Comparison of ENCODE assay signal across 8 mouse cellular contexts in the genomic region with DNA sequence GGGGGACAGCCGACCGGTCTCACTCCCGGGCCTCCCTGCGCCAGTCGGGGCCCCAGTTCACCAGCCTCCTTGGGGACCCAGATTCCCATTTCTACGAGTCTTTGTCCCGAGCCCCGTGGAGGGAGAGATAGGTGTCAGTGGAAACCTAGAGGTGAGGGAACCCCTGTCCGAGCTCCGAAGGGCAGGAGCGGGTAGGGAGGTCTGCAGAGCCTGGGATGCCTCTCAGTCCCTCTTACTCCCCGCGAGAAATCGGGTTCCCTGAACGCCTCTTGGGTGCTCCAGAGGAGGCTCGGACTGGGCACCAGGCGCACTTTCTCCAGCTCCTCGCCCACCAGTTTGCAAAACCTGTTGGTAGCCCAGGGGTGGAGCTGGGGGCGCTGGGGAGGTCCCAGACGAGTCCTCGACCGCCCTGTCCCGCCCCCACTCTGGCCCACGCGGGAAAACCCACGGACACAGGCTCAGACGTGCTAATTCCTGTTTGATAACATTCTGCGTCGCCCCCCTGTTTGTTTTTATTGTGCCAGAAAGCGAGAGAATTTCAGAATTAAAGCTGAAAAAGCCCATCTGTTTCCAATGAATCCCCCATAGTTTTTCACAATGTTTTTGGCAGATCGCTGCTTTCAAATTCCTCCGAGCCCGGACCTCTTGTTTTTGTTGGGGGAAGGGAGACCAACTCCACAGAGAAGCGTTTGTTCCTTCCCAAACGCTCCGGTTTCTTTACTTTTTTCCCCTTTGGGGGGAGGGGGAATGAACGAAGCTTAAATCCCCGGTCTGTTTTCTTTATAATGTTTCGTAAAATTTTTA. TPM values are rescaled to one million over a fixed set of nuclear protein-coding genes. Genes with fewer than 3 reads are reported as not detected.
DNase-seq lines count a peak whose midpoint lies in the region; ATAC-seq and TF ChIP-seq lines count a peak whose summit lies in the region.

No protein-coding gene starts in this region.

- peak overlapping the region; percentile 91 for H3K9ac ChIP-seq in kidney, embryonic 16.5 days (replicated peaks; ENCODE audit: low read length)

- H3K9me3 ChIP-seq in kidney, embryonic 16.5 days (ENCODE audit: low read length): no peaks in the 10 kb centered on the region

- no peaks in the 10 kb centered on the region; the same call in 1 of the 2 replicates for H3K27me3 ChIP-seq in kidney, embryonic 16.5 days (ENCODE audit: insufficient read depth, low read length)

- peaks cover 33% of the 10 kb centered on the region for H3K4me1 ChIP-seq in kidney, embryonic 16.5 days (ENCODE audit: insufficient read depth, low read length)

- no peaks in the 10 kb centered on the region for H3K36me3 ChIP-seq in kidney, embryonic 16.5 days (ENCODE audit: insufficient read depth, low read length)

- peak; percentile 40 for ATAC-seq in kidney, embryonic 16.5 days (ENCODE audit: low FRiP score, low TSS enrichment)
- ATAC-seq in activated CD4-positive, CD25-positive, alpha-beta regulatory T cell, adult 4 months: no peak

- WGBS in kidney, embryonic 16.5 days: under 1% methylated on average over 39 of the region's 39 CpGs

- H3K4me2 ChIP-seq in kidney, embryonic 16.5 days (replicated peaks; ENCODE audit: low read depth, low read length): peak overlapping the region; percentile 84

- intact Hi-C loops in left cerebral cortex, adult 2 months (cut with DNase I): loop anchor here (2.0 kb wide), 1 partner anchor 15 kb away; no protein-coding TSS in a partner anchor

- DNase-seq in left cerebral cortex, adult 2 months (ENCODE audit: extremely low spot score in 1 of 2, low spot score in 2 of 2): peak; percentile 38 to 42
- DNase-seq in left cerebral cortex, adult 11 months (ENCODE audit: low spot score): no peak
- DNase-seq in brain, adult 2 months (ENCODE audit: low read depth, low spot score): peak; percentile 68
- DNase-seq in heart, adult 18-20 months: peak; percentile 66 to 75
- peak; percentile 48 to 78 for DNase-seq in lung, postnatal 4 days
- peak; percentile 76 for DNase-seq in testis, postnatal 10 days (ENCODE audit: low spot score)

- TF ChIP-seq CTCF in left cerebral cortex, adult 2 months (IDR thresholded peaks at IDR 0.05): no peak

- peak overlapping the region; percentile 52 for H3K4me3 ChIP-seq in left cerebral cortex, adult 2 months
- peak overlapping the region; percentile 81 for H3K4me3 ChIP-seq in kidney, embryonic 16.5 days (ENCODE audit: low read length)

- peak overlapping the region; percentile 83 for H3K27ac ChIP-seq in left cerebral cortex, adult 2 months
- peak overlapping the region; percentile 93 for H3K27ac ChIP-seq in kidney, embryonic 16.5 days (ENCODE audit: low read length)

RNA-seq across cellular contexts. Expression of gene Rgma, which starts 16.4 kb away (rescaled TPM):
- 10 to 100 TPM; 52.3 to 54.6 TPM for total RNA-seq in left cerebral cortex, adult 2 months (2021)
- total RNA-seq in heart, adult 18-20 months (2021): 10 to 100 TPM; 34.5 to 51.1 TPM
- polyA plus RNA-seq in kidney, embryonic 16.5 days (2015; fragmentation: Nextera tagmentation; extraction: Ambion mirVana): 10.0 and 12.8 TPM in 2 replicates
- not detected for polyA plus RNA-seq in activated CD4-positive, CD25-positive, alpha-beta regulatory T cell, adult 4 months (2017; shearing (Covaris generic))
